Mouse (Mus musculus): ENCODE results near the gene Cwf19l1. TPM values are rescaled to one million over a fixed set of nuclear protein-coding genes. Genes with fewer than 3 reads are reported as not detected.

Gene Cwf19l1
- polyA plus RNA-seq (2012; fragmentation: generic; extraction: Trizol), result 10.3 TPM

- Histone ChIP-seq H3K4me2 (ENCODE audit: low read depth) (peak within 1 kb of the TSS; percentile 92), H3K4me3 (peak within 1 kb of the TSS; percentile 90), H3ac (ENCODE audit: control insufficient read depth, insufficient read length) (peak within 1 kb of the TSS; percentile 81), H3K79me2 (ENCODE audit: control insufficient read depth, insufficient read depth) (peaks cover 26% of the 10 kb centered on the region), H3K27me3 (ENCODE audit: control insufficient read depth, insufficient read depth, insufficient read length) (no peaks in the 10 kb centered on the region), H3K36me3 (ENCODE audit: control insufficient read depth, insufficient read depth) (peaks cover 4% of the 10 kb centered on the region)
- TF ChIP-seq MYOD1 (IDR thresholded peaks at IDR 0.05; ENCODE audit: control insufficient read depth in 1 of 3, insufficient read length in 2 of 3, low read depth in 2 of 3) (no peak), MYOG (IDR thresholded peaks at IDR 0.05; ENCODE audit: control insufficient read depth in 1 of 3, insufficient read depth in 1 of 3, insufficient read length in 2 of 3, low read depth in 2 of 3) (no peak), REST (IDR thresholded peaks at IDR 0.05; ENCODE audit: insufficient read depth, insufficient read length) (no peak), POLR2A (IDR thresholded peaks at IDR 0.05; ENCODE audit: insufficient read length, low read depth) (peak; percentile 49), USF1 (IDR thresholded peaks at IDR 0.05; ENCODE audit: low read depth) (no peak), MAX (IDR thresholded peaks at IDR 0.05; ENCODE audit: low read depth) (no peak), SRF (IDR thresholded peaks at IDR 0.05; ENCODE audit: control insufficient read depth, insufficient read length, low read depth) (no peak), CEBPB (IDR thresholded peaks at IDR 0.05; ENCODE audit: insufficient read depth, poor library complexity, severe bottlenecking) (no peak), E2F4 (IDR thresholded peaks at IDR 0.05; ENCODE audit: insufficient read depth) (peak; percentile 79), TCF12 (IDR thresholded peaks at IDR 0.05; ENCODE audit: insufficient read depth, poor library complexity, severe bottlenecking) (no peak), POLR2AphosphoS2 (IDR thresholded peaks at IDR 0.05; ENCODE audit: insufficient read length, low read depth) (no peak), TCF3 (IDR thresholded peaks at IDR 0.05; ENCODE audit: insufficient read length, low read depth) (no peak)
These were observed at the start of gene Cwf19l1 for GRCm38 (mm10) chr19:44135072-44135959. Cwf19l1 (minus strand) TSS chr19:44135876.

GRCm38 (mm10) chr19:44183968-44184367 lies 48.3 kb upstream of the Cwf19l1 start:
- no peak for TF ChIP-seq MYOG (IDR thresholded peaks at IDR 0.05; ENCODE audit: control insufficient read depth in 1 of 3, insufficient read depth in 1 of 3, insufficient read length in 2 of 3, low read depth in 2 of 3)
- no peak for TF ChIP-seq POLR2AphosphoS2 (IDR thresholded peaks at IDR 0.05; ENCODE audit: insufficient read length, low read depth)
- TF ChIP-seq USF1 (IDR thresholded peaks at IDR 0.05; ENCODE audit: low read depth), result no peak
- TF ChIP-seq TCF12 (IDR thresholded peaks at IDR 0.05; ENCODE audit: insufficient read depth, poor library complexity, severe bottlenecking), result no peak
- no peak for TF ChIP-seq MYOD1 (IDR thresholded peaks at IDR 0.05; ENCODE audit: control insufficient read depth in 1 of 3, insufficient read length in 2 of 3, low read depth in 2 of 3)
- TF ChIP-seq MAX (IDR thresholded peaks at IDR 0.05; ENCODE audit: low read depth), result no peak
- no peak for TF ChIP-seq POLR2A (IDR thresholded peaks at IDR 0.05; ENCODE audit: insufficient read length, low read depth)
- no peak for TF ChIP-seq CEBPB (IDR thresholded peaks at IDR 0.05; ENCODE audit: insufficient read depth, poor library complexity, severe bottlenecking)
- TF ChIP-seq SRF (IDR thresholded peaks at IDR 0.05; ENCODE audit: control insufficient read depth, insufficient read length, low read depth), result no peak
- no peak for TF ChIP-seq REST (IDR thresholded peaks at IDR 0.05; ENCODE audit: insufficient read depth, insufficient read length)
- no peak for TF ChIP-seq TCF3 (IDR thresholded peaks at IDR 0.05; ENCODE audit: insufficient read length, low read depth)
- no peak for TF ChIP-seq E2F4 (IDR thresholded peaks at IDR 0.05; ENCODE audit: insufficient read depth)
- H3K4me3 ChIP-seq, result no peak overlapping the region
- no peak overlapping the region for H3K4me2 ChIP-seq (ENCODE audit: low read depth)
- no peaks in the 10 kb centered on the region for H3K79me2 ChIP-seq (ENCODE audit: control insufficient read depth, insufficient read depth)
- H3ac ChIP-seq (ENCODE audit: control insufficient read depth, insufficient read length), result no peak overlapping the region
- H3K36me3 ChIP-seq (ENCODE audit: control insufficient read depth, insufficient read depth), result no peaks in the 10 kb centered on the region
- H3K27me3 ChIP-seq (ENCODE audit: control insufficient read depth, insufficient read depth, insufficient read length), result peaks cover 19% of the 10 kb centered on the region

- no peaks in the 10 kb centered on the region for H3K79me2 ChIP-seq (ENCODE audit: control insufficient read depth, insufficient read depth)
- no peak overlapping the region for H3ac ChIP-seq (ENCODE audit: control insufficient read depth, insufficient read length)
- no peaks in the 10 kb centered on the region for H3K36me3 ChIP-seq (ENCODE audit: control insufficient read depth, insufficient read depth)
- H3K4me2 ChIP-seq (ENCODE audit: low read depth), result no peak overlapping the region
- no peak overlapping the region for H3K4me3 ChIP-seq
- H3K27me3 ChIP-seq (ENCODE audit: control insufficient read depth, insufficient read depth, insufficient read length), result peaks cover 5% of the 10 kb centered on the region
- TF ChIP-seq SRF (IDR thresholded peaks at IDR 0.05; ENCODE audit: control insufficient read depth, insufficient read length, low read depth) (no peak), MYOG (IDR thresholded peaks at IDR 0.05; ENCODE audit: control insufficient read depth in 1 of 3, insufficient read depth in 1 of 3, insufficient read length in 2 of 3, low read depth in 2 of 3) (no peak), POLR2A (IDR thresholded peaks at IDR 0.05; ENCODE audit: insufficient read length, low read depth) (no peak), POLR2AphosphoS2 (IDR thresholded peaks at IDR 0.05; ENCODE audit: insufficient read length, low read depth) (no peak), TCF12 (IDR thresholded peaks at IDR 0.05; ENCODE audit: insufficient read depth, poor library complexity, severe bottlenecking) (no peak), REST (IDR thresholded peaks at IDR 0.05; ENCODE audit: insufficient read depth, insufficient read length) (no peak), USF1 (IDR thresholded peaks at IDR 0.05; ENCODE audit: low read depth) (no peak), MYOD1 (IDR thresholded peaks at IDR 0.05; ENCODE audit: control insufficient read depth in 1 of 3, insufficient read length in 2 of 3, low read depth in 2 of 3) (no peak), MAX (IDR thresholded peaks at IDR 0.05; ENCODE audit: low read depth) (no peak), E2F4 (IDR thresholded peaks at IDR 0.05; ENCODE audit: insufficient read depth) (no peak), TCF3 (IDR thresholded peaks at IDR 0.05; ENCODE audit: insufficient read length, low read depth) (no peak), CEBPB (IDR thresholded peaks at IDR 0.05; ENCODE audit: insufficient read depth, poor library complexity, severe bottlenecking) (no peak)
These were observed 44.8 kb upstream of the Cwf19l1 start for GRCm38 (mm10) chr19:44180502-44180901.

- TF ChIP-seq TCF3 (IDR thresholded peaks at IDR 0.05; ENCODE audit: insufficient read length, low read depth) (no peak), POLR2A (IDR thresholded peaks at IDR 0.05; ENCODE audit: insufficient read length, low read depth) (no peak), MAX (IDR thresholded peaks at IDR 0.05; ENCODE audit: low read depth) (no peak), POLR2AphosphoS2 (IDR thresholded peaks at IDR 0.05; ENCODE audit: insufficient read length, low read depth) (no peak), MYOG (IDR thresholded peaks at IDR 0.05; ENCODE audit: control insufficient read depth in 1 of 3, insufficient read depth in 1 of 3, insufficient read length in 2 of 3, low read depth in 2 of 3) (no peak), E2F4 (IDR thresholded peaks at IDR 0.05; ENCODE audit: insufficient read depth) (no peak), CEBPB (IDR thresholded peaks at IDR 0.05; ENCODE audit: insufficient read depth, poor library complexity, severe bottlenecking) (no peak), SRF (IDR thresholded peaks at IDR 0.05; ENCODE audit: control insufficient read depth, insufficient read length, low read depth) (no peak), TCF12 (IDR thresholded peaks at IDR 0.05; ENCODE audit: insufficient read depth, poor library complexity, severe bottlenecking) (no peak), REST (IDR thresholded peaks at IDR 0.05; ENCODE audit: insufficient read depth, insufficient read length) (no peak), MYOD1 (IDR thresholded peaks at IDR 0.05; ENCODE audit: control insufficient read depth in 1 of 3, insufficient read length in 2 of 3, low read depth in 2 of 3) (no peak), USF1 (IDR thresholded peaks at IDR 0.05; ENCODE audit: low read depth) (no peak)
These were observed 41.1 kb upstream of the Cwf19l1 start for GRCm38 (mm10) chr19:44176741-44177140.

More at GRCm38 (mm10) chr19:44176741-44177140, 41.1 kb upstream of the Cwf19l1 start:
- Histone ChIP-seq H3K4me3 (no peak overlapping the region), H3K36me3 (ENCODE audit: control insufficient read depth, insufficient read depth) (no peaks in the 10 kb centered on the region), H3K4me2 (ENCODE audit: low read depth) (no peak overlapping the region), H3ac (ENCODE audit: control insufficient read depth, insufficient read length) (no peak overlapping the region), H3K79me2 (ENCODE audit: control insufficient read depth, insufficient read depth) (no peaks in the 10 kb centered on the region), H3K27me3 (ENCODE audit: control insufficient read depth, insufficient read depth, insufficient read length) (peaks cover 21% of the 10 kb centered on the region)

Measured in myocyte (in vitro differentiated cells).